Mouse (Mus musculus) spleen, adult 2 months (tissue): ENCODE results near the gene Gpr39.

ENCODE experiments used
- CTCF ChIP-seq: fragments of 200-500 bp; IDR thresholded peaks from 2 replicates; pipeline ENCODE4 v1.5.1; 2011; ENCODE audit warnings: mild to moderate bottlenecking, inconsistent platforms; ENCODE audit not compliant: insufficient read depth, insufficient read length, insufficient replicate concordance; ENCODE audit errors: extremely low read depth
- POLR2A ChIP-seq: fragments of 200-500 bp; IDR thresholded peaks from 2 replicates; pipeline ENCODE4 v1.6.1; 2011; ENCODE audit warnings: low read depth, low read length, inconsistent platforms

GRCm38 (mm10) chr1:125789804-125790203 is 113.0 kb downstream of the Gpr39 start:
- TF ChIP-seq CTCF (no peak), POLR2A (no peak)
